Mouse (Mus musculus) liver, adult 2 months (tissue): Measurements from ENCODE around the gene Wrb.

Experiments used
- CTCF ChIP-seq: fragments of 200-500 bp; IDR thresholded peaks from 2 replicates; pipeline ENCODE4 v1.5.1; 2011; ENCODE audit warnings: low read depth, low read length, control low read depth
- POLR2A ChIP-seq: fragments of 200-500 bp; IDR thresholded peaks from 2 replicates; pipeline ENCODE4 v1.6.1; 2011; ENCODE audit warnings: low read length, control low read depth; ENCODE audit not compliant: insufficient read depth; ENCODE audit errors: extremely low read depth

DNA sequence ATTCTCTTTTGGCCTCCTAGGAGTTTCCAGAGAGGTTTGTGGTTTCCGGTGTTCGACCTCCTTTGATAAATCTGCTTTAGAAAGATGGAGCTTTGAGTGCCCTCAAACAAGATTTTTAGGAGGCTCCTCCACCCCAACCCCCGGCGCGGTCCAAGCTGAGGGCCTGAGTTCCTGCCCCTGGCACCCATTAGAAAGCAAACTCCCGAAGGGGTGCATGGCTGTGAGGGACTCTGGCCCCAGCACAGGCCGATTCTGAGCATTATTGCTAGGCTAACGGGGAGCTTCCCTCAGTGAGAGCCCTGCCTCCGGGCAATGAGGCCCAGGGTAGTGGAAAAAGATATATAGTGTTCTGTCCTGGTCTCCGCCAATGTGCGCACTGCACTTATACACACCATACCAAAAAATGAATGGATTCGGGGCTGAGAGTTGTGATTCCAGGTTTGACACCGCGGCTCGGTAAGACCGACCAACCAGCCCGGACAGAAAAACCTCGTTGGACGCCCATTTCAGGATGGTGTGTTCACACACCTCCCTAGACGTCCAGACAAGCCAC is 14.7 kb downstream of the Wrb start:
- TF ChIP-seq CTCF, result no peak
- TF ChIP-seq POLR2A, result no peak
